Mouse (Mus musculus) heart, adult 10 weeks (tissue): ENCODE measurements around the gene Gm10490. TPM values are rescaled to one million over a fixed set of nuclear protein-coding genes. Genes with fewer than 3 reads are reported as not detected.

Experiments used
- polyA plus RNA-seq: library from polyadenylated mRNA; stranded (reverse); fragments of 350-450 nt; fragmentation: Illumina TruSeq; extraction: RNeasy Lipid Tissue Mini Kit (QIAGEN cat#74804); gene quantifications from one replicate; pipeline ENCODE4 v1.2.3, GENCODE M21; 2014; ENCODE audit warnings: low read depth, low replicate concordance

Gm10490 gene
- not detected for polyA plus RNA-seq

DNA sequence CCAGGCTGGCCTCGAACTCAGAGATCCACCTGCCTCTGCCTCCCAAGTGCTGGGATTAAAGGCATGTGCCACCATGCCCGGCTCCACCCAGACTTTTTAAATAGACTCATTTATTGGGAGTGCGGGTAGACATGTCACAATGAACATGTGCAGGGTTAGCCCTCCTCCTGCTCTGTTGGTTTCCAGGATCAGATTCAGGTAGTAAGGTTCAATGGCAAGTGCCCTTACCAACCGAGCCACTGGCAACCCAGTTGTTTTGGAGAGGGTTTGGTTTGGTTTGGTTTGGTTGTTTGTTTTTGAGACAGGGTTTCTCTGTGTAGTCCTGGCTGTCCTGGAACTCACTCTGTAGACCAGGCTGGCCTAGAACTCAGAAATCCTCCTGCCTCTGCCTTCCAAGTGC is at the start of gene Gm10490:
Gene Gm10490, plus strand, starts transcription at position 301 of the 400 bp plus-strand sequence.

DNA sequence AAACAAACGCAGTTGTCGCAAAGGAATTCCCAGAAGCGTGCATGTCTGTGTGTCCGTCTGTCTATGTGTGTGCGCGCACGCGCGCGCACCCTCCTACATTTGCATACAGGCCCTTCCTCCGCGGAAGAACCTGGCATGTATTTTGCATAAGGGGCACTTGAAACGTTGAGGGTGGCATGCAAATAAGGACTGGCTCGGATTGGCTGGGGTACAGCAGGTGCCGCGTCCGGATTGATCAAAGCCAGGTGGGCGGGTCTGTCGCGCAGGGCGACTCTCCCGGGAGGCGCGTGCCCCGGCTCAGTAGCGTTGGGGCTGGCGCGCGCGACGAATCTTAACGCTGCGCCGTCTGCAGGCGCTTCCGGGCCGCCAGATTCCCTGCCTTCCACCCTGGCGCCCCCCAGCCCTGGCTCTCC is 31.3 kb upstream of the Gm10490 start, which contains the start of gene Pim2:
Gene Pim2, plus strand, starts transcription at position 256 of the 413 bp plus-strand sequence.

DNA sequence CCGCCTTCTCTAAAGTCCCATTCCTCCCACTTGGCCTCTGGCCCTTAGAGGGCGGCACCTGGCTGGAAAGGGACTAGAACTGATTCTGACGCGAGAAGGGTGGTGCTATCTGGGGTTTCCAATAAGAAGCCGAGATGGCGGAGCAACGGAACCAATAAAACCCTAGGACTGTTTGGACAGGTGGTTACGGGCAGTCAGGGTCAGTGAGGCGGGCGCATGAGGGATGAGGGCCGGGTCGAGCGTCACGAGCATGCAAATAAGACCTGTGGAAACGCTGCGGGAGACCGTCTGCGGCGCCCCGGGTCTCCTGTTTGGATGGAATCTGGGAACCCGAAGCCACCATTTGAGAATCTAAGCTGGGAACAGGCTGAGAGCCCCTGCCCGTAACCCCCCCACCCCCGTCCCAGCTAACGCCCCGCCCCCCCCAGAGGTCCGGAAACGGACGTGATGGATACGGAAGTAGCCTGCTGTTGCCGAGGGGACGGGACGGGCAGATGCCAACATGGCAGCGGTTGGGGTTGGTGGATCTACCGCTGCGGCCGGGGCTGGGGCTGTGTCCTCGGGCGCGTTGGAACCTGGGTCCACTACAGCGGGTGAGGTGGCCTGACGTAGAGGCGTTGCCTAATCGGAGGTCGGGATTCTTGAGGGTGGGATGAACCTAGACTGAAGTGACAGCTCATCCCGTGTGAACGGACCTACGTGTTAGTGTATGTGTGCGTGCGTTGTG is 25.3 kb upstream of the Gm10490 start, which contains the start of gene Slc35a2:
Gene Slc35a2, plus strand, starts transcription at position 188 of the 727 bp plus-strand sequence.

DNA sequence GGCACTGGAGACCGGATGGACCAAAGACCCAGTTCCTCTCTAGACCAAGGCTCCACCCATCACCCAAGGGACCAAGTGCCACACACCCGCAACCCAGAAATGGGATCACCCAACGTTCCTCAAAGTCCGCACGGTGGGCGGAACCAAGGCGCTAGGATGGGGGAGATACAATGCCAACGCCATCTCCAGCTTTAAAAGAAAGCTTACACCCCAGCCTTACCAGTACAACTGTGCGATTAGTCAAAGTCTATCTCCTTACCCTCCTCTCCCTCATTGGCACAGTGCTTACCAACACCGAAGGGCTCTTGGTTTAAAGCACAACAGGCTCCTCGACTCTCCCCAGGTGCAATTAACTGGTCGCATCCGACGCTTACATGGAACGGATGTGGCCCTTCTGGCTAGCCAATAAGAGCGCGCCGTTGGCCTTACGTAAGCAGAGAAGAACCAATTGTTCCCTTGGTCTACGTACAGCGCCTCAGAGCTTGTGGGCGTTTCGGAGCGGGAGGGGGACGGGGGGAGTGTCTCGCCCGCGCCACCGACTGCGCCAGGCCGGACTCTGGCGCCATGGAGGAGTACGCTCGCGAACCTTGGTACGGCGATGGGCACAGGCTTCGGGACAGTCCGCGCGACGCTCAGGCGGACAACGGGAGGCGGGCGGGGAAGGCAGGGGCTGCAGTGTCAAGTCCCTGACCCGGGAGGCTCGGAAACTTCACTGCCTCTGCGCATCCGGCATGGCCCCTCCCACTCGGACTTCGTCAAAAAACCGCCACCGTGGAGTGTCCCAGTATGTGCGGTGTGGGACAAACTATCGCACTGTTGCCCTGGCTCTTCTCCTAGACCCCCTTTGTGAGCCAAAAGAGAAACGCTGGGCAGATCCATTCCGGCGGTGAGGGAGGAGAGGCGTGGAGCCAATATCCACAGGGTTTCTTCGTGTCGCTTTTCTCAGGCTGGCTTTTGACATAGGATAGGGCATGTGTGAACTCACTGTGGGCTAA is 10.2 kb upstream of the Gm10490 start, which contains the start of the genes Pqbp1 and Timm17b:
Gene Pqbp1, minus strand, starts transcription at position 390 of the 995 bp plus-strand sequence.
Gene Timm17b, plus strand, starts transcription at position 478 of the 995 bp plus-strand sequence.

DNA sequence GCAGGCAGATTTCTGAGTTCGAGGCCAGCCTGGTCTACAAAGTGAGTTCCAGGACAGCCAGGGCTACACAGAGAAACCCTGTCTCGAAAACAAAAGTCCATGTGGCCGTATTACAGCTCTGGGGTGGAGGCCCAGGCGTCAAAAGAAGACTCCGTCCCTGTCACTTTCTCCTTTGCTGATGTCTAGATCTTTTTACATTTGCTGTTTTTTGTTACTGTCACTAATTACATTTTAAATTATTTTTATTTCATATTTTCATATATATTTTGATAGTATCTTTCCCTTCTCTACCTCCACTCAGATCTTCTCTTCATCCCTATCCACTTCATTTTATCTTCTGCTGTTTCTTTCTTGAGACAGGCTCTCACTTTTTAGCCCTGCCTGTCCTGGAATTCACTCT is 1.6 kb upstream of the Gm10490 start, which contains the start of gene Gm10491:
Gene Gm10491, minus strand, starts transcription at position 101 of the 400 bp plus-strand sequence.

DNA sequence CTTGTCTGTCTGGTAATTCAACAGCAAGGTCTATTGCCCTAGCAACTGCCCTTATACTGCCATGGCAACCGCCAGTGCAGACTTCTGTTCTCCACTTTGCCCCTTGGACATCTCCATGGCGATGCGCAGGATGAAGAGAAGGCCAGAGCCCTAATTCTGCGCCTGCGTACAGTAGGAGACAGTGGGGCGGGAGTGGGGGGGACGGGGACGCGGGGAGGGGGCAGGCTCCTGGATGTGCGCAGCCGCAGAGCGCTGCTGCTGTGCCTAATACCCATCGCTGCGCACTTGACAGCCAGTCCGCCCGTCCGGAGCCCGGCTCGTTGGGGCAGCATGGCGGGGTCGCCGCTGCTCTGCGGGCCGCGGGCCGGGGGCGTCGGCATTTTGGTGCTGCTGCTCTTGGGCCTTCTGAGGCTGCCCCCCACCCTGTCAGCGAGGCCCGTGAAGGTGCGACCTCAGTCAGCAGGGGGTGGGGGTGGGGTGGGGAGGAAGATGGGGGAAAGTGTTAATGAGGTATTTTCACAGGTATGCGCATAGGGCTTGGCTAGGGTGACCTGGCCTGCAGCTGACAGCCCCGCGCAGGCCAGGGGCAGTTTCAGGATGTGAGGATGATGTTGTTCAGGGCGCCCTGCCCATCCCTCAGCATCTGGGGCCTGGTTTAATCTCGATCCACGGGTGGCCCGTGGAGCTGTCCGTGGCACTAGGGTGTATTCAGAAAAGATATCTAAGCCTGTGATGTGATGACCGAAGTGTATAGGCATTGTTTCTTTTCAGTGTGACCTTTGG is 10.4 kb downstream of the Gm10490 start, which contains the start of gene Pcsk1n:
Gene Pcsk1n, plus strand, starts transcription at position 222 of the 783 bp plus-strand sequence.

DNA sequence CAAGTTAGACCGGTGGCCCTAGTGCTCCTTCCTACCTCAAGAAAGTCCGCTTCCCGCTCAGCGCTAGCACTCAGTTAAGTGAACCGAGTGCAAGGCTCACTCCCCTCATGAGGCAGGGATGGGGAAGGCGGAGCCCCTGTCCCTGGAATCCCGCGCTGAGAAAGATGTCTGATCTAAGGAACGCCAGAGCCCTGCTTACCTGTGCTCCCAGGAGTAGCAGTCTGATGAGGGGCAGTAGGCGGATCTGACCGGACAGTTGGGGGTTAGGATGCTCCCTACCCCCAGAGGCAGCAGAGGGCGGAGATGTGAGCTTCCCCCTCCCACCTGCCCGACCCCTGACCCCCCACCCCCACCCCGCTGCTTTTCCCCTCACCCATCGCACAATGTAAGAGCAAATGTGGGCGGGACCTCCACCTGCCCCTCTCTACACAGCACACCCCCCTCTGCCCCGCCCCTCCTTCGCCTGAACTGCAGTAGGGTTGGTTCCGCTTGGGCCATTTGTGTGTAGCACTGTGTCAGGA is 19.0 kb downstream of the Gm10490 start, which contains the start of gene Eras:
Gene Eras, minus strand, starts transcription at position 338 of the 521 bp plus-strand sequence.

DNA sequence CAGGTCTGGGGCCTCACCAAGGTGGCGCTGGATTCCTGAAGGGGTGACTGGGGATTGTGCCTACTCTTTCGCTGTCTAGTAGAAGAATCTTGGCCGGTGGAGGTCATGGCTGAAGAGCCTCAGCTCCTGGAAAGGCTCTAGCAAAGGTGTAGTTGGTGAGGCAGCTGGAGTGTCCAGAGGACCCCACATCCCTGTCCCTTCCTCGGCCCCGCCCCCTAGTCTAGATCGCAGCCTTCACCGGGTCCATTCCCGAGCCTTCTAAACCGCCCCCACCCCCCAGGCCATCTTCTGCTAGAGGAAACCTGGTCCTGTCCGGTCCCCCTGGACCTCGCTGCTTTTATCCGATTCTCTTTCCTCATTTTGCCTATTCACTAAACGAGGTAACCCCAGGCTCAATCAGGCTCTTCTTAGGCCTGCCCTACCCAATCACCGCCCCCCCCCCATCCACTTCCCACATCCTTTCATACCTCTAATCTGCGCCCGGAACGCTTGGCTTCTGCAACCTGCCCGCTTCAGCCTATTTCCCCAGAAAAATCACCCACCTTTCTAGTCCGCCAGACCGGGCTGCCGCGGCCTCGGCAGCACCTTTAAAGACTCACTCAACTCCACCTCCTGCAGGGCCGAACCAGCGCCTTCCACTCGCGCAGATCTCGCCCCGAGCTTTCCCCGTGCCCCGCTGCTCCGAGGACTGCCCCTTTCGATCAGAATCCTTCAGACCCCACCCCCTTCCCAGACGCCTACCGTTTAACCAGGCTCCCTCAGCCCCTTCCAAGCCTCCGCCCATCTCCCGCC is 38.0 kb downstream of the Gm10490 start, which contains the start of gene Hdac6:
Gene Hdac6, minus strand, starts transcription at position 782 of the 792 bp plus-strand sequence.

Other genes with a start within 250 kb of the Gm10490 start
- 66.5 TPM for gene Plp2, start 238.2 kb upstream of the Gm10490 start, polyA plus RNA-seq
- gene Magix, start 228.3 kb upstream of the Gm10490 start, polyA plus RNA-seq, result 32.0 TPM
- 24.2 TPM for gene Gpkow, start 212.4 kb upstream of the Gm10490 start, polyA plus RNA-seq
- gene Wdr45, start 195.2 kb upstream of the Gm10490 start, polyA plus RNA-seq, result 54.2 TPM
- not detected for gene Gm45208, start 187.3 kb upstream of the Gm10490 start, polyA plus RNA-seq
- 8.6 TPM for gene Praf2, start 181.1 kb upstream of the Gm10490 start, polyA plus RNA-seq
- 0.60 TPM for gene Ccdc120, start 158.6 kb upstream of the Gm10490 start, polyA plus RNA-seq
- gene Tfe3, start 147.0 kb upstream of the Gm10490 start, polyA plus RNA-seq, result 13.1 TPM
- 40.7 TPM for gene Gripap1, start 119.8 kb upstream of the Gm10490 start, polyA plus RNA-seq
- gene Kcnd1, start 87.3 kb upstream of the Gm10490 start, polyA plus RNA-seq, result 0.71 TPM
- gene Otud5, start 68.2 kb upstream of the Gm10490 start, polyA plus RNA-seq, result 30.2 TPM
- gene Pim2, start 31.3 kb upstream of the Gm10490 start, polyA plus RNA-seq, result 3.6 TPM
- gene Slc35a2, start 25.5 kb upstream of the Gm10490 start, polyA plus RNA-seq, result 21.7 TPM
- gene Pqbp1, start 10.3 kb upstream of the Gm10490 start, polyA plus RNA-seq, result 41.7 TPM
- 22.8 TPM for gene Timm17b, start 10.2 kb upstream of the Gm10490 start, polyA plus RNA-seq
- not detected for gene Gm10491, start 1.7 kb upstream of the Gm10490 start, polyA plus RNA-seq
- gene Pcsk1n, start 10.3 kb downstream of the Gm10490 start, polyA plus RNA-seq, result not detected
- not detected for gene Eras, start 19.1 kb downstream of the Gm10490 start, polyA plus RNA-seq
- gene Hdac6, start 38.3 kb downstream of the Gm10490 start, polyA plus RNA-seq, result 12.4 TPM
- not detected for gene Gata1, start 68.5 kb downstream of the Gm10490 start, polyA plus RNA-seq
- not detected for gene Glod5, start 109.0 kb downstream of the Gm10490 start, polyA plus RNA-seq
- gene Suv39h1, start 165.2 kb downstream of the Gm10490 start, polyA plus RNA-seq, result 4.6 TPM
- gene Was, start 181.0 kb downstream of the Gm10490 start, polyA plus RNA-seq, result 1.2 TPM
- gene Wdr13, start 223.3 kb downstream of the Gm10490 start, polyA plus RNA-seq, result 40.6 TPM
- 112 TPM for gene Rbm3, start 236.3 kb downstream of the Gm10490 start, polyA plus RNA-seq